Mouse (Mus musculus): Measurements from ENCODE around the gene Gmnn.
"Not testable (repeated sequence)": the region's sequence is repeated elsewhere in the genome, so short reads cannot be mapped to it uniquely, and the experiment has no call there.

Gene Gmnn

GRCm38 (mm10) chr13:24761403-24762227, at the start of gene Gmnn:
Gene Gmnn, minus strand, starts transcription at chr13:24761923.
- peak; percentile 86 for DNase-seq

GRCm38 (mm10) chr13:24806079-24806478, 44.4 kb upstream of the Gmnn start:
- DNase-seq: no peak

- DNase-seq: no peak
Measured at GRCm38 (mm10) chr13:24803196-24803595, 41.5 kb upstream of the Gmnn start.

- DNase-seq: peak; percentile 58
Measured at GRCm38 (mm10) chr13:24802131-24802691, 40.5 kb upstream of the Gmnn start.

- DNase-seq: peak; percentile 69
Measured at GRCm38 (mm10) chr13:24801308-24801921, 39.7 kb upstream of the Gmnn start, which contains the start of gene BC005537. Gene BC005537, plus strand, starts transcription at chr13:24801657.

- DNase-seq: peak; percentile 98
Measured at GRCm38 (mm10) chr13:24800674-24801307, 39.1 kb upstream of the Gmnn start.

- DNase-seq: peak; percentile 64
Measured at GRCm38 (mm10) chr13:24799925-24800673, 38.4 kb upstream of the Gmnn start.

- DNase-seq: peak; percentile 32
Measured at GRCm38 (mm10) chr13:24799378-24799777, 37.7 kb upstream of the Gmnn start.

GRCm38 (mm10) chr13:24798686-24799085, 37.0 kb upstream of the Gmnn start:
- no peak for DNase-seq

- no peak for DNase-seq
Measured at GRCm38 (mm10) chr13:24792411-24793045, 30.8 kb upstream of the Gmnn start.

- no peak for DNase-seq
Measured at GRCm38 (mm10) chr13:24791349-24791748, 29.6 kb upstream of the Gmnn start.

GRCm38 (mm10) chr13:24787477-24787876, 25.8 kb upstream of the Gmnn start:
- DNase-seq: no peak

GRCm38 (mm10) chr13:24786014-24786490, 24.3 kb upstream of the Gmnn start:
- peak; percentile 80 for DNase-seq

GRCm38 (mm10) chr13:24781916-24782315, 20.2 kb upstream of the Gmnn start:
- no peak for DNase-seq

GRCm38 (mm10) chr13:24778706-24779380, 17.1 kb upstream of the Gmnn start:
- no peak for DNase-seq

- no peak for DNase-seq
Measured at GRCm38 (mm10) chr13:24778026-24778425, 16.3 kb upstream of the Gmnn start.

- peak; percentile 47 for DNase-seq
Measured at GRCm38 (mm10) chr13:24776146-24776844, 14.6 kb upstream of the Gmnn start.

GRCm38 (mm10) chr13:24771482-24771881, 9.8 kb upstream of the Gmnn start:
- not testable (repeated sequence) for DNase-seq

GRCm38 (mm10) chr13:24767809-24768208, 6.1 kb upstream of the Gmnn start:
- not testable (repeated sequence) for DNase-seq

- no peak for DNase-seq
Measured at GRCm38 (mm10) chr13:24762254-24762653, 531 bp upstream of the Gmnn start.

GRCm38 (mm10) chr13:24761083-24761402, 680 bp downstream of the Gmnn start:
- no peak for DNase-seq

Measured in cerebellum, adult 11-12 months (tissue).